Mouse (Mus musculus) liver, embryonic 15.5 days (tissue): ENCODE results near the gene Vinac1. TPM values are rescaled to one million over a fixed set of nuclear protein-coding genes. Genes with fewer than 3 reads are reported as not detected.

Source experiments
- polyA plus RNA-seq: library from polyadenylated mRNA; unstranded; fragments of >200 nt; fragmentation: Nextera tagmentation; extraction: Ambion mirVana; gene quantifications from 2 replicates; pipeline ENCODE4 v1.2.1, GENCODE M21; 2015

Vinac1 gene
- polyA plus RNA-seq, 1 experiment from 2014 or later, result not detected

Other genes starting within 250 kb of the Vinac1 start
- 8.7 and 8.8 TPM in 2 replicates for gene Tmem87b, start 230.1 kb downstream of the Vinac1 start, polyA plus RNA-seq
- 0.35 and 0.40 TPM in 2 replicates for gene Fbln7, start 185.2 kb downstream of the Vinac1 start, polyA plus RNA-seq
- gene Zc3h8, start 104.1 kb downstream of the Vinac1 start, polyA plus RNA-seq, result 2.1 and 2.7 TPM in 2 replicates
- 0.47 and 0.66 TPM in 2 replicates for gene Zc3h6, start 80.8 kb downstream of the Vinac1 start, polyA plus RNA-seq
- gene Gm10762, start 80.4 kb downstream of the Vinac1 start, polyA plus RNA-seq, result 2.9 and 3.3 TPM in 2 replicates
- gene Ttl, start 17.8 kb upstream of the Vinac1 start, polyA plus RNA-seq, result 1.6 and 1.8 TPM in 2 replicates
- gene Polr1b, start 52.8 kb upstream of the Vinac1 start, polyA plus RNA-seq, result 12.2 and 12.9 TPM in 2 replicates
- 9.5 and 10.7 TPM in 2 replicates for gene Chchd5, start 81.5 kb upstream of the Vinac1 start, polyA plus RNA-seq
- gene Slc20a1, start 150.6 kb upstream of the Vinac1 start, polyA plus RNA-seq, result 42.8 and 48.3 TPM in 2 replicates
- 25.9 and 26.7 TPM in 2 replicates for gene Ckap2l, start 249.0 kb upstream of the Vinac1 start, polyA plus RNA-seq